Mouse (Mus musculus) megakaryocyte progenitor cell, adult 5-6 weeks (primary cell): ENCODE measurements around the gene Tcp11l1. TPM values are rescaled to one million over a fixed set of nuclear protein-coding genes. Genes with fewer than 3 reads are reported as not detected.

Experiments
- ATAC-seq: replicated peaks from 2 replicates; pipeline ENCODE4 v1.8.0; 2016; ENCODE audit warnings: mild to moderate bottlenecking, moderate TSS enrichment, inconsistent platforms; ENCODE audit not compliant: poor library complexity
- total RNA-seq, 2 experiments: library from RNA; stranded (forward) in 1 of 2; stranded (reverse) in 1 of 2; fragments of 157-497, 149-512 nt in 1 of 2; fragments of 200-1000 nt in 1 of 2; gene quantifications; 2 replicates each; pipeline versions ENCODE4 v1.2.3 to v1.2.4; 2015 to 2017

Gene Tcp11l1
- 15.3 and 15.8 TPM in 2 replicates for total RNA-seq (2015)
- total RNA-seq (2017): 9.0 and 10.8 TPM in 2 replicates

GRCm38 (mm10) chr2:104711585-104712485 lies at the start of gene Tcp11l1:
Gene Tcp11l1 (minus strand): TSS chr2:104712169.
- ATAC-seq: peak; percentile 69

DNA sequence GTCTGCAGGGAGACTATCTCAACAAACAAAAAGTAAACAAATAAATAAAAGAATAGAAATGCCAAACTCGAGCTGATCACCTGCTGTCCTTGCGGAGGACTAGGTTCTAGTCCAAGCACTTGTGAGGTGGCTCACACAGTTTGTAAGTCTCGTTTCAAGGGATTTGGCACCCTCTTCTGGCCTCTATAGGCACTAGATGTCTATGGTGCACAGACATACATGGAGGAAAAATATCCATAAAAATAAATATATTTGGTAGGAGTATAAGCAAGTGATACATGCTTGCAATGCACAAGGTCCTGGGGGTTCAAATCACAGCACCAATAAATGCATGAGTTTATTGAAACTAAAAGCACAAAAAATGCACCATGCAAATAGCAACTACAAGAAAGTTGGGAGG lies 38.6 kb upstream of the Tcp11l1 start:
- peak; percentile 88 for ATAC-seq

DNA sequence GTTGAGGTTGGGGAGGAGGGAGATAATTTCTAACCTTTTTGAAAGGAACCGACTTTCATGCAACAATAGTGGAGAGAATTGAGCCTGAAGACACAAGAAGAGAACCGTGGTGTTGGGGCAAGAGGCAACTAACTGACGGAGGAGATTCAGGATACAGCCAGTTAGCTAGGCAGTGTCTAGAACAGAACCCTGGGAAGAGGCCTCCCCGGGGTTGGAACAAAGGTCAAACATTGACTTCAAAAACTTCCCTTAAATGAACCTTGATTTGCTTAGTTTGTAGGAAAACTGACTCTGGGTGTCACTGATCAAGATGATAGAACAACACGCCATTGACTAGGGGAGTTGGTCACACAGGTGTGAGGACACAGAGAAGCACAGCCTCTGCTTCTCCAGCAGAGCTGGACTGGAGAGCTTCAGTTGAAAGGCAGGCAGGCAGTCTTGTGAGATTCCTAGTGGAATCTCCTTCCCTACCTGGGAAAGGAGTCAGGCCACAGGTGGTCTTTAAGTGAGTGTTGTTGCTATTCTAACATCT lies 36.7 kb upstream of the Tcp11l1 start:
- ATAC-seq: no peak

DNA sequence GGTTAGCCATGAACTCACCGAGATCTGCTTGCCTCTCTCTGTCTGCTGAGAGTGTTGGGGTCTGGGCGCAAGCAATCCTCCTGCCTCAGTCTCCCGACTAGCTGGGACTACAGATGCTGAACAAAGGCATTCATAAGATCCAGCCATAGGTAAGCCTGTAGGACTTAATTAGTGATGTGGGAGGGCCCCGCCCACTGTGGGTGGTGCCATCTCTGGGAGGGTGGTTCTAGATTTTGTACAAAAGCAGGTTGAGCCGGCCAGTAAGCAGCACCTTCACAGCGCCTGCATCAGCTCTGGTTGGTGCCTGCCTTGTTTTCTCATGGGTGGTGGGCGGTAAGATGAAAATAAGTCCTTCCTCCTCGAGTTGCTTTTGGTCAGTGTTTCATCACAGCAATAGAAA lies 34.3 kb upstream of the Tcp11l1 start:
- 0 out of 2 replicates have a peak, but pooled peaks have one; percentile 30 for ATAC-seq

GRCm38 (mm10) chr2:104743971-104744370 lies 32.0 kb upstream of the Tcp11l1 start:
- ATAC-seq: no peak

DNA sequence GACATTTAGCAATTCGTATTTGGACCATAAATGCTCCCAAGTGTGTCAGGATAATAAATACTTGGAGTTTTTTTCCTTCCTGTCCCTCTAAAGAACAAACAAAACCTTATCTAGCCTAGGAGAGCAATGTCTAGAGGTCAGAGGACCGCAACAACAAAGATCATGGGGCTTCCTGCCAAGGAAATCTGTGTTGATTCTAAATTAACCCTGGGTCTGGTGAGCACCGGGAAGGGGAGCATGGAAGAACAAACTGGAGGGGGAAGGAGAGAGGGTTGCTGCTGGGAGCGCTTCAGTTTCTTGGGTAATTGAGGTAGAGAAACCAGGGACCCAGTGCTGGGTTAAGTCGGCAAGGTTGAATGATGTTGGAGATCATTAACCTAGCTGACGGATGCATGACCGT lies 31.2 kb upstream of the Tcp11l1 start:
- ATAC-seq: 0 out of 2 replicates have a peak, but pooled peaks have one; percentile 5

DNA sequence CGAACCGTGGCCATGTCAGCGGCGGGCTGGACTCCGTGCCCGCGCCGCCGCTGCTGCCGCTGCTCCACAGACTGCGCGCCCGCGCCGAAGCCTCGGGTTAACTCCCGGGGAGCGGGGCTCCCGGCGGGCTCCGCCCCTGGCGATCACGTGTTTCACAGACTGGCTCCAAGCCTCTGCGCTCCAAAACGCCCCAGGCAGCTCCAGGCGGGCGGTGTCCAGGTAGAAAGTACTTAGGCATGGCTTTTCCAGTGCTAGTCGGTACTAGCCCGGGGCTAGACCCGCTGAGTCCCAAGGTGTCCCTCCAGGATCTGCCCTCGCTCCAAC lies 30.7 kb upstream of the Tcp11l1 start, which contains the start of gene Depdc7:
Depdc7 (minus strand) TSS at position 138 of the 324 bp plus-strand sequence.
- peak; percentile 78 for ATAC-seq

DNA sequence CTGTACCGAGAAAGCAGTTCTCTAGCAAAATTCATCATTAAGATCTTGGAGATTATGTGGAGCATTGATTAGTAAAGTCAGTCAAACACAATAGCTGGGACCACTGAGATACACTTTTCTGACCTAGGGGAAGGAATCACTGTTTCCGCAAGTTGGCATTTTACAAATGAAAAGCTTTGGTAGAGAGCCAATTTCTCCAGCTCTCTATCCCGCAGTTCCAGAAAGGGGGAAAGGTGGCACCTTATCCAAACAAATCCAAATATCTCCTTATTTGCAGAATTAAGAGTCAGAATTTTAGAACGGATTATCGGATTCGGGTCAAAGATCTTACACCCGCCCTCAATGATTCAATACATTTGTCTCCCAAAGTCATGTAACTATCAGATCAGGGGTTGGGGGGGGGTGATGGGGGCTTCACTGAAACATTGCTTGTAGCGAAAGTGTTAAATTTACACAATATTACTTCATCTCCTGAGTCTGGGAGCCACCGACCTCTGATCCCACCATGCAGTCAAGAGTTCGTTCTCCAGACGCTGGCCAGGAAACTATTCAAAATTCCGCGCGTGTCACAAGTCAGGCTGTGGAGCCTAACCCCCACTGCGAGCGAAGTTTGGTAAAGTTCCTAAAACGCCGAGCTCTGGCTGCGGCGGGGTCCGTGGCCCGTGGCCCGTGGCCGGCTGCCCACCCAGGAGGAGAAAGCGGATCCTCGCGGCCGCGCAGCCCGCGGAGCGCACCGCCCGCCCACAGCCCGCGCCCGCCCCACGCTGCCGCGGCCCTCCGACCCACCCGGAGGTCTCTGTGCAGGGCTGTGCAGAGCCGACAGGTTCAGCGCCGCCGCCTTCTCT lies 30.1 kb upstream of the Tcp11l1 start:
- ATAC-seq: peak; percentile 32

GRCm38 (mm10) chr2:104741015-104741758 lies 29.2 kb upstream of the Tcp11l1 start:
- no peak for ATAC-seq

- peak; percentile 26 for ATAC-seq
These were observed 28.4 kb upstream of the Tcp11l1 start for GRCm38 (mm10) chr2:104740248-104740949.

GRCm38 (mm10) chr2:104739691-104740090 lies 27.7 kb upstream of the Tcp11l1 start:
- no peak for ATAC-seq

DNA sequence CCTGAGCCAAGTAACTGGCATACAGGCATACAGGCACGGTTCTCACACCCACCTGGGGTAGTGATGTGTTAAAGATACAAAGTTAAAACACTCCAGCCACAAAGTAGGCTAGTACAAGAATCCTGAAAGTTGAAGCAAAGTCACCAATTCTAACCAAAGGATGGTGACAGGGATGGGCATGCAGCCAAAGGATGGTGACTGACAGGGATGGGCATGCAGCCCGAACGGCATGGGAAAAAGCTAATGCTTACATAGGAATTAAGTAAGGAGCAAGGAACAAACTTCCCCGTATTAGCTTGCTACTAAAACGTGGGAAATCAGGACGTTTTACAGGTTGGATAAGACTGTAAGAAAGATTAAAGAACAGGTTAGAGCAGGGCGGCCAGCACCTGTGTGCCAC lies 24.3 kb upstream of the Tcp11l1 start:
- no peak for ATAC-seq

DNA sequence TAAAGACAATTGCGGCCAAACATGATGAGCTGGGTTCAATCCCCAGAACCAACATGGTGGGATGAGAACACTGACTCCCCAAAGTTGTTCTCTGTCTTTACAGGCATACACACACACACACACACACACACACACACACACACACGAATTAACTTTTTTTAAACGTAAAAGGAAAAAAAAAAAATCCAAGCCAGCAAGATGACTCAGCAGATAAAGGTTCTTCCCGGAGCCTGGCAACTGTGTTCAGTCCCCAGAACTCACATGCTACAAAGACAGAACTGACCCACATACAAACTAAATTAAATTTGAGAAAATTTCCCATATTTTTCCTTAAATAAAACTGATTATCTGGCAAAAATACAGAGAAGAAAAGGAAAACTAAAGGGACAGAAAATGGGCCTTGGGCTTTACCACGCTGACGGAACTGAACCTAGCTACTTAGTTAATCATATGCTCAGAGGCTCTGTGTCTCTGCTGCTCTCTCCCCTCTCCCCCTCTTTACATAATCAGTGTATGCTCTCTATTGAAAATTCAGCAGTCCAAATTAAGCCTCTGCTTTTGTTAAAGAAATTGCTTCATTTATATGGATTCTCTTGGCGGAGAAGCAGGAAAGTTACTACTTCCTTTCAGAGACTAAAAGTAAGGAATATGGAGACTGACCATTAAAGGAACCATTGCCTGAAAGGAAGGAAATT lies 20.7 kb upstream of the Tcp11l1 start:
- peak; percentile 1; the same call in 1 of the 2 replicates for ATAC-seq

DNA sequence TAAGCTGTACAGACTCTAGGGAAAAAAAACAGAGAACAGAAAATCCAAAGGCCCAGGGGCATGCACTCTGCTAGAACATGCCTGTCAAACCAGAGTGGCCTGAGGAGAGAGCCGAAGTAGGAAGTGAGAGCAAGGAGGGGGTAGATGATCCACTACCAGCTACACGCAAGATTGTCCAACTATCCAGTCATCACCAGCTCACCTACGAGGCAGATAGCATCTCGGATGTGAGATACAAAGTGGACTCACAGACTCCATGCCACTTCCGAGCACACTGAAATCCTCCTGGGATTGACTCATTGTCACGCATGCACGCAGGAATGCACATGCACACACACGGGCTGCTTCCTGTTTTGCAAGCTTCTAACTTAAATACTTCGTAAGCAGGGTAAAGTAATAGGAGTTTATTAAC lies 20.1 kb upstream of the Tcp11l1 start:
- ATAC-seq: peak; percentile 92

DNA sequence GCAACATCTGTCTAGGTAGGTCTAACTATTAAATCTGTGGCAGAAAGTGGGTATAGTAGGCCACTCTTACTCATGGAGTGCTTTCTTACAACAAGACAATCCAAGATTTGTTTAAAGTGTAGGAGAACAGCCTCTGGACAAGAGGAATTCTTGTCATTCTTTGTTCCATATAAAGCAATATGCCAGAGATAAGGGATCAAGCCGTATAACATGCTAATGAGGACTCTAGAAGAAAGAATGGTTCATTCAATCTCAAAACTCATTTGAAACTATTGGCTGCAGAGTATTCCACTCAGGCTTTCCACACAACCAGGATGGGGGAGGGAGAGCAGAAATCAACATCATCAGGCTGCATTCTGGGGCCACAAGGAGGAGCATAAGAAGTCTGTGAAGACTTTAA lies 15.4 kb upstream of the Tcp11l1 start:
- no peak for ATAC-seq

GRCm38 (mm10) chr2:104722021-104722420 lies 10.1 kb upstream of the Tcp11l1 start:
- ATAC-seq: no peak

DNA sequence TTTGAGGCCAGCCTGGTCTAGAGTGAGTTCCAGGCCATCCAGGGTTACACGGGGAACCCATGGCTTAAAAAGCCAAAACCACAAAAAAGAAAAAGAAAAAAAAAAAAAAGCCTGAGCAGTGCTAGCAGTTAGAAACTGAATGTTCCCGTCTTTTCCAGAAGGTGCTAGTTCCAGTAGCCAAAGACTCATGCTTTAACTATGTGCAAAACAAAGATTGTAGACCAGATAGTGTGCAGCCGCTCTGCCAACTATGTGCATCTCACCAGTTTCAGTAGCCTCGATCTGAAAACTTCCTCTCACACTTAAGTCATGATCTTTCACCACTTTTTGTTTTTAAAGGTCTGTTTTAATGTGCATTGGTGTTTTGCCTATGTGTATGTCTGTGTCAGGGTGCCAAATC lies 5.9 kb upstream of the Tcp11l1 start:
- no peak for ATAC-seq

- peak; percentile 13; the same call in 1 of the 2 replicates for ATAC-seq
These were observed 5.3 kb upstream of the Tcp11l1 start for GRCm38 (mm10) chr2:104717231-104717735.

GRCm38 (mm10) chr2:104716279-104716678 lies 4.3 kb upstream of the Tcp11l1 start, which contains the start of gene Pin1rt1:
Gene Pin1rt1 (minus strand): TSS chr2:104716379.
- ATAC-seq: no peak
